Mouse (Mus musculus) forebrain, embryonic 15.5 days (tissue): ENCODE measurements at regions not wholly inside any gene's neighbourhood (a gene's known extent, or its start where the extent isn't known, plus 50 kb on each side); places are given as distances from the start of the nearest gene placed in this dataset.

Source experiments
- ATAC-seq: fragments of 200-750 bp; cut with Nextera tagmentation; replicated peaks from 2 replicates; pipeline ENCODE4 v1.8.0; 2017; ENCODE audit warnings: mild to moderate bottlenecking, moderate TSS enrichment, moderate library complexity
- H3K27ac ChIP-seq: fragments of 300-500 bp; sonication (generic); replicated peaks from 2 replicates; pipeline ENCODE4 v1.5.1; 2015; ENCODE audit warnings: mild to moderate bottlenecking, inconsistent platforms
- H3K27me3 ChIP-seq: fragments of 300-500 bp; sonication (generic); 2 replicates; pipeline ENCODE4 v1.6.1; 2015; ENCODE audit warnings: inconsistent platforms
- H3K36me3 ChIP-seq: fragments of 300-500 bp; sonication (generic); 2 replicates; pipeline ENCODE4 v1.6.1; 2015; ENCODE audit warnings: mild to moderate bottlenecking, inconsistent platforms
- H3K4me1 ChIP-seq: fragments of 300-500 bp; sonication (generic); 2 replicates; pipeline ENCODE4 v1.6.1; 2015; ENCODE audit warnings: inconsistent platforms
- H3K4me2 ChIP-seq: fragments of 300-500 bp; sonication (generic); replicated peaks from 2 replicates; pipeline ENCODE4 v1.6.1; 2015; ENCODE audit warnings: mild to moderate bottlenecking, inconsistent platforms
- H3K4me3 ChIP-seq: fragments of 300-500 bp; sonication (generic); 2 replicates; pipeline ENCODE4 v1.5.1; 2015; ENCODE audit warnings: mild to moderate bottlenecking, inconsistent platforms
- H3K9ac ChIP-seq: fragments of 300-500 bp; sonication (generic); replicated peaks from 2 replicates; pipeline ENCODE4 v1.6.1; 2015; ENCODE audit warnings: mild to moderate bottlenecking, inconsistent platforms
- H3K9me3 ChIP-seq: fragments of 300-500 bp; sonication (generic); 2 replicates; pipeline ENCODE4 v1.6.1; 2016; ENCODE audit warnings: inconsistent platforms
- WGBS: fragments of 180-500 bp; shearing (Covaris S2); methylation state at CpG from one replicate; pipeline ENCODE4 v1.1.7; 2015; ENCODE audit warnings: mixed read lengths; 5-methylcytosine and 5-hydroxymethylcytosine counted together

DNA sequence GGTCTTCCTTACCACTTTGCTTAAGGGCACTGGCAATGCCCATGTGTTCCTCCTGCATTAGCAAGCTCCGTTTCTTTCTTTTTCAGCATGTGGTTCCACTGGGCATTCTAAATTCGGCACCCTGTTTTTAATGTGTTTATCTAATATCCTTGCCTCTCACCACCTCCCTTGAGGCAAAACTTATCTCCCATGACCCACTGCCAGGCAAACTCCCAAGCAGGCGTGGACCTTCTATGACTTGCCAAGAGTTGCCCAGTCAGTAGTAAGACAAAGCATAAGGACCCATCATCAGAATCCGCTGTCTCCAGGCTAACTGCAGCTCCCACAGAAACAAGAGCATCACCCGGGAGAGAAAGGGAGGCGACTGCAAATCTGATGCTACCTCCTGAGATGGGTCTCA, 245.2 kb downstream of the Setd4 start:
- H3K4me3 ChIP-seq = no peak overlapping the region
- no peaks in the 10 kb centered on the region for H3K36me3 ChIP-seq
- no peak overlapping the region for H3K9ac ChIP-seq
- WGBS = 87% methylated on average over 6 of the region's 6 CpGs
- ATAC-seq = no peak
- H3K4me1 ChIP-seq = no peaks in the 10 kb centered on the region
- no peak overlapping the region for H3K4me2 ChIP-seq
- no peaks in the 10 kb centered on the region for H3K9me3 ChIP-seq
- H3K27ac ChIP-seq = no peak overlapping the region
- no peaks in the 10 kb centered on the region for H3K27me3 ChIP-seq

DNA sequence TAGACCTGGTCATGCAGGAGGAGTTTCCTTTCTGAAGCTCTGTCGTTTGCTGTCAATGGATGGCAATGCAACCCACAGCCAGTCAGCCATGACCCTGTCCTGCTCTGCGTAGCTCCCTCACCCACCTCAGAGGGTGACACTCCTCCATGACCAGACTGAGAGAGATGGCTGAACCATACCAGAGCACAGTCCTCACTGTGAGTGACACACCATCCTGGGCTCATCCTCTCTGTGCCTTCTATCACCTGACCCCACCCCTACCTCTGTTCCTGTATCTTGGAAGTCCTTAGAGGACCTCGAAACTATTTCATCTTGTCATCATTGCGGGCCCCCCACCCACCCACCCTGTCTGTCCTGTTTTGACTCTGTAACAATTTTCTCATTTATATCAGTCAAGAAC, 245.7 kb downstream of the Setd4 start:
- Histone ChIP-seq H3K9me3 (no peaks in the 10 kb centered on the region), H3K36me3 (no peaks in the 10 kb centered on the region), H3K9ac (no peak overlapping the region), H3K4me3 (no peak overlapping the region), H3K4me1 (no peaks in the 10 kb centered on the region), H3K27me3 (no peaks in the 10 kb centered on the region), H3K4me2 (no peak overlapping the region), H3K27ac (no peak overlapping the region)
- WGBS = 93% methylated on average over 4 of the region's 4 CpGs
- no peak for ATAC-seq

GRCm38 (mm10) chr16:93355204-93355899, 248.5 kb downstream of the Setd4 start:
- Histone ChIP-seq H3K4me2 (no peak overlapping the region), H3K36me3 (no peaks in the 10 kb centered on the region), H3K4me1 (no peaks in the 10 kb centered on the region), H3K27ac (no peak overlapping the region), H3K4me3 (no peak overlapping the region), H3K27me3 (no peaks in the 10 kb centered on the region), H3K9ac (no peak overlapping the region), H3K9me3 (no peaks in the 10 kb centered on the region)
- no peak for ATAC-seq
- WGBS = 92% methylated on average over 11 of the region's 11 CpGs

DNA sequence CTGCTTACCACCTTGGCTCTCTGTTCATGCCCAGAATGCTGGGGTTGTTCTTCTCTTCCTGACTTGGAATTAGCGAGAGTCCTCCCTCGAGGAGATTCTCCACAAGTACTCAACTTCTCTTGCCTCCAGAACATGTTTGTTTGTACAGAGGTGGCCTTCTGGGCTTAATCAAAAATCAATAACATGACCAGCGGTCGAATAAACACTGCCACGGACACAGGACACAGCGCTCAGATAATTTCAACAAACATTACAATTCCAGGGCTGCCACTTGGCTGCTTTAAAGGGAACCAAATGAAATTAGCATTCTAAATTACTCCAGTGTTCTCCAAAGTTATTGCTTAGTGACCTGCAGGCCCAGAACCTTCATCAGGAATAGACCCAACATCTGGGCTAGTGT, 249.9 kb downstream of the Setd4 start:
- 85% methylated on average over 6 of the region's 6 CpGs for WGBS
- ATAC-seq = no peak
- H3K27me3 ChIP-seq = no peaks in the 10 kb centered on the region
- no peak overlapping the region for H3K27ac ChIP-seq
- H3K4me3 ChIP-seq = no peak overlapping the region
- no peak overlapping the region for H3K9ac ChIP-seq
- no peaks in the 10 kb centered on the region for H3K36me3 ChIP-seq
- no peaks in the 10 kb centered on the region for H3K9me3 ChIP-seq
- no peak overlapping the region for H3K4me2 ChIP-seq
- no peaks in the 10 kb centered on the region for H3K4me1 ChIP-seq

DNA sequence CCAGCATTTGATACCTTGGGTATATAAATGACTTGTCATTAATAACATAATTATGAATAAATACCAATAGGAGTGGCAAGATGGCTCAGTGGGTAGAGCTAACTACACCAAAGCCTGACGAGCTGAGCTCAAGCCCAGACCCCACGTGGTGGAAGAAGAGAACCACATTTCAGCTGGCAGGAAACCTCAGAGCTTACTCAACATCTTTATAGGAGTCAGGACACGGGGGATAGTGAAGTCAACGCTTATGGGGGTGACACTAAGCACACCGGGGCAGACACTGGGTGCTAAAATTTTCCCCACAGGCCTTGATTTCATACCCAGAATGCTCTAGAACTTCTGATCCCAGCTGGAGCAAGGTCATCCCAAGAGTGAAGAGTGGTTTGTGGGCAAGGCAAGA, 259.3 kb downstream of the Setd4 start:
- ATAC-seq = no peak
- Histone ChIP-seq H3K36me3 (no peaks in the 10 kb centered on the region), H3K9ac (no peak overlapping the region), H3K27ac (no peak overlapping the region), H3K4me2 (no peak overlapping the region), H3K4me1 (no peaks in the 10 kb centered on the region), H3K4me3 (no peak overlapping the region), H3K27me3 (no peaks in the 10 kb centered on the region), H3K9me3 (no peaks in the 10 kb centered on the region)
- WGBS = 87% methylated on average over 5 of the region's 5 CpGs

DNA sequence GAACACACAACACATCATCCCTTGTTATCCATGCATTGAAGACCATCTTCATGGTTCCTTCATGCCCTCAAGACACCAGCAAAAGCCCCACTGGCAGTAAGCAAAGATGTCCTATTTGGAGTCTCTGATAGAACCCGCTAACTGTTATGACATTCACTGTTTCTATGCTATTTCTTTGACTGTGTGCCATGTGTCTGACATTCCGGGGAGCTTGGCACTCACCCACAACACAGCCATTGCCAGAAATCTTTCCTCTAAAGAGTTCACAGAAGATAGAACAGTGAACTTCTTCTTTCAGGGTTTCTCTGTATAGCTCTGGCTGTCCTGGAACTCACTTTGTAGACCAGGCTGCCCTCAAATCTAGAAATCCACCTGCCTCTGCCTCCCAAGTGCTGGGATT, 261.2 kb downstream of the Setd4 start:
- Histone ChIP-seq H3K27ac (no peak overlapping the region), H3K9me3 (no peaks in the 10 kb centered on the region), H3K4me2 (no peak overlapping the region), H3K36me3 (no peaks in the 10 kb centered on the region), H3K4me1 (no peaks in the 10 kb centered on the region), H3K27me3 (no peaks in the 10 kb centered on the region), H3K4me3 (no peak overlapping the region), H3K9ac (no peak overlapping the region)
- whole genome bisulfite sequencing = 59% methylated on average over 2 of the region's 2 CpGs
- no peak for ATAC-seq

DNA sequence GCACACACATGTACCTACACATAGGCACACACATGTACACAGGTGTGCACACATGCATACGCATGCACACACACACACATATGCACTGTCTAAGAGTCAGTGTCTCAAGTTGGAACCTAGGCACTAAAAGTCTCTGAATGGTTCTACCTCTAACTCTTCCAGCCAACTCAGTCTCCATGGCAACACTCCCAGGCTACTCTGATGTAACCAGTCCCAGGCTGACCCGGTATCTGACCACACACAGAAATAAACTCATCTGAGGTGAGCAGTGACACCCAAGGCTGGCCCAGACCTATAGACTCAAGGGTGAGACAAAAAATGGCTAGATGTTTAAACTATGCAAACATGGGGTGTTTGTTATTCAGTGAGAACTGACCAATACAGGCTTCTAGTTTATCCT, 262.1 kb downstream of the Setd4 start:
- H3K27ac ChIP-seq = no peak overlapping the region
- H3K4me3 ChIP-seq = no peak overlapping the region
- H3K4me2 ChIP-seq = no peak overlapping the region
- WGBS = 90% methylated on average over 2 of the region's 2 CpGs
- H3K36me3 ChIP-seq = no peaks in the 10 kb centered on the region
- H3K9ac ChIP-seq = no peak overlapping the region
- H3K27me3 ChIP-seq = no peaks in the 10 kb centered on the region
- H3K9me3 ChIP-seq = no peaks in the 10 kb centered on the region
- ATAC-seq = no peak
- H3K4me1 ChIP-seq = no peaks in the 10 kb centered on the region

DNA sequence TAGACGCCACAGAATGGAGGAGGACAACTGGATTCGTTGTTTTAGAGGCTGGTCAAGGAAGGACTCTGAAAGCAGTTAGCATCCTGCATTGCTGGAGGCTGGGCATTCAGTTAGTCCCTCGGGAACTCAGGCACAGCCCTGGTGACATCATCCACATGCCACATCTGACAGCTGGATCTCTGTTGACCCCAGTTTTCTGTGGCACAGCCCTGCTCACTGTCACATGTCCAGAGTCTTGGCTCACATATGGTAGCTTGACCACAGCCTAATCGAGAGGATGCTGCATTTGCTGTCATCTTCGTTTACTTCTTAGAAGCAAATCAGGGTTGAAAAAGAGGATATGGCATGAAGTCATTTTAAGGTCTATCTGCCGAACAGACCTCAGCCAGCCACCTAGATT, 265.1 kb downstream of the Setd4 start:
- WGBS = 90% methylated on average over 6 of the region's 6 CpGs

GRCm38 (mm10) chr16:93335322-93336111, 268.3 kb downstream of the Setd4 start:
- 90% methylated on average over 11 of the region's 11 CpGs for WGBS
- ATAC-seq = no peak
- H3K36me3 ChIP-seq = no peaks in the 10 kb centered on the region
- peaks cover 10% of the 10 kb centered on the region for H3K4me1 ChIP-seq
- H3K27ac ChIP-seq = no peak overlapping the region
- H3K9me3 ChIP-seq = no peaks in the 10 kb centered on the region
- H3K4me2 ChIP-seq = no peak overlapping the region
- no peaks in the 10 kb centered on the region for H3K27me3 ChIP-seq
- no peak overlapping the region for H3K9ac ChIP-seq
- no peak overlapping the region for H3K4me3 ChIP-seq

More for the DNA sequence above, 265.1 kb downstream of the Setd4 start:
- Histone ChIP-seq H3K9me3 (no peaks in the 10 kb centered on the region), H3K4me1 (peaks cover 3% of the 10 kb centered on the region), H3K4me3 (no peak overlapping the region), H3K27me3 (no peaks in the 10 kb centered on the region), H3K36me3 (no peaks in the 10 kb centered on the region), H3K4me2 (no peak overlapping the region), H3K27ac (no peak overlapping the region), H3K9ac (no peak overlapping the region)
- ATAC-seq = no peak

GRCm38 (mm10) chr16:93333654-93334053, 270.2 kb downstream of the Setd4 start:
- Histone ChIP-seq H3K4me2 (no peak overlapping the region), H3K9ac (no peak overlapping the region), H3K4me3 (no peak overlapping the region), H3K27me3 (no peaks in the 10 kb centered on the region), H3K4me1 (peaks cover 10% of the 10 kb centered on the region), H3K9me3 (no peaks in the 10 kb centered on the region), H3K36me3 (no peaks in the 10 kb centered on the region), H3K27ac (no peak overlapping the region)
- WGBS = 48% methylated on average over 6 of the region's 6 CpGs
- ATAC-seq = peak; percentile 55; the same call in 1 of the 2 replicates

- no peak for ATAC-seq
- no peaks in the 10 kb centered on the region for H3K27me3 ChIP-seq
- H3K4me1 ChIP-seq = peaks cover 8% of the 10 kb centered on the region
- H3K27ac ChIP-seq = no peak overlapping the region
- no peak overlapping the region for H3K4me2 ChIP-seq
- no peak overlapping the region for H3K4me3 ChIP-seq
- H3K36me3 ChIP-seq = no peaks in the 10 kb centered on the region
- 29% methylated on average over 13 of the region's 13 CpGs for WGBS
- no peak overlapping the region for H3K9ac ChIP-seq
- peaks cover 4% of the 10 kb centered on the region for H3K9me3 ChIP-seq
These were observed 275.0 kb downstream of the Setd4 start for GRCm38 (mm10) chr16:93328680-93329395.

DNA sequence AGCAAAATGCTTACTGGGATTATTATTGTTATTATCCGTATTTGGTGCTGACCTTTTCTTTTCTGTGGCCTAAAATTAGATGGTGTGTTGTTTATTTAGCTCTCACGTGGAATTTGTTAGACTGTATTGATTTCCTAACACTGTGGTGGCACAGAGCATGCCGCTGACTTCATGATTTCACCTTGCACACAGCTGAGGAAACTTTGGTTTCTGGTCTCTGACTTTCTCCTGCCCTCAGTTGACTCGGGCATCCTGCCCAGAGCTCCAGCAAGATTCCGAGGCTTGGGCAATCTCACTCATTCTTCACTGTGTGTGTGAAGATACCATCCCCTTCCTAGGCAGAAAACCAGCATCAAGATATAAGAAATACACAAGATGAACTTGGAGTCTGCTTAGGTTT, 279.0 kb downstream of the Setd4 start:
- 85% methylated on average over 5 of the region's 5 CpGs for WGBS
- no peak for ATAC-seq
- H3K27ac ChIP-seq = no peak overlapping the region
- H3K4me3 ChIP-seq = no peak overlapping the region
- peaks cover 4% of the 10 kb centered on the region for H3K9me3 ChIP-seq
- H3K4me2 ChIP-seq = no peak overlapping the region
- H3K9ac ChIP-seq = no peak overlapping the region
- H3K27me3 ChIP-seq = no peaks in the 10 kb centered on the region
- no peaks in the 10 kb centered on the region for H3K36me3 ChIP-seq
- no peaks in the 10 kb centered on the region for H3K4me1 ChIP-seq
